Mouse (Mus musculus) liver, postnatal 0 days (tissue): ENCODE measurements around the gene Ankrd34c. TPM values are rescaled to one million over a fixed set of nuclear protein-coding genes. Genes with fewer than 3 reads are reported as not detected.

Experiments
- ATAC-seq: fragments of 200-750 bp; cut with Nextera tagmentation; 2 replicates; pipeline ENCODE4 v1.8.0; 2017; ENCODE audit warnings: mild to moderate bottlenecking, moderate library complexity
- DNase-seq: peaks from one replicate; pipeline ENCODE4 v3.0.0-alpha.2; 2016
- H3K27ac ChIP-seq: fragments of 300-500 bp; sonication (generic); 2 replicates; pipeline ENCODE4 v1.5.1; 2014; ENCODE audit warnings: antibody characterized with exemption, moderate library complexity, mild to moderate bottlenecking, low read depth
- H3K27me3 ChIP-seq: fragments of 300-500 bp; sonication (generic); 2 replicates; pipeline ENCODE4 v1.6.1; 2014; ENCODE audit warnings: low read length, control low read depth, mixed read lengths; ENCODE audit not compliant: insufficient read depth
- H3K36me3 ChIP-seq: fragments of 300-500 bp; sonication (generic); replicated peaks from 2 replicates; pipeline ENCODE4 v1.6.1; 2014; ENCODE audit warnings: mild to moderate bottlenecking, control low read depth, low read length, moderate library complexity, mixed read lengths; ENCODE audit not compliant: insufficient read depth
- H3K4me1 ChIP-seq: fragments of 300-500 bp; sonication (generic); 2 replicates; pipeline ENCODE4 v1.6.1; 2014; ENCODE audit warnings: antibody characterized with exemption, mild to moderate bottlenecking, control low read depth; ENCODE audit not compliant: insufficient read depth
- H3K4me2 ChIP-seq: fragments of 300-500 bp; sonication (generic); 2 replicates; pipeline ENCODE4 v1.6.1; 2014; ENCODE audit warnings: low read depth, mild to moderate bottlenecking, low read length, moderate library complexity, mixed read lengths
- H3K4me3 ChIP-seq: fragments of 300-500 bp; sonication (generic); 2 replicates; pipeline ENCODE4 v1.5.1; 2014; ENCODE audit warnings: low read depth, low read length
- H3K9ac ChIP-seq: fragments of 300-500 bp; sonication (generic); replicated peaks from 2 replicates; pipeline ENCODE4 v1.6.1; 2014; ENCODE audit warnings: mild to moderate bottlenecking, moderate library complexity
- H3K9me3 ChIP-seq: fragments of 300-500 bp; sonication (generic); 2 replicates; pipeline ENCODE4 v1.6.1; 2016; ENCODE audit warnings: mild to moderate bottlenecking, control low read depth, low read length, mixed read lengths
- CTCF ChIP-seq: sonication (generic); IDR thresholded peaks from 2 replicates; pipeline ENCODE4 v1.5.1; 2016; ENCODE audit warnings: antibody characterized with exemption, low read depth
- EP300 ChIP-seq: IDR thresholded peaks from 2 replicates; pipeline ENCODE4 v1.6.1; 2016; ENCODE audit warnings: antibody characterized with exemption, low read depth, mild to moderate bottlenecking
- WGBS: fragments of 180-500 bp; shearing (Covaris S2); extraction: QIAGEN DNeasy Blood & Tissue Kit; methylation state at CpG from one replicate; pipeline ENCODE4 v1.1.7; 2014; ENCODE audit not compliant: insufficient replicate concordance; 5-methylcytosine and 5-hydroxymethylcytosine counted together
- polyA plus RNA-seq: library from polyadenylated mRNA; unstranded; fragments of >200 nt; fragmentation: Nextera tagmentation; extraction: Ambion mirVana; gene quantifications from 2 replicates; pipeline ENCODE4 v1.2.1, GENCODE M21; 2015

Ankrd34c gene
- polyA plus RNA-seq, 1 experiment from 2014 or later, result not detected

DNA sequence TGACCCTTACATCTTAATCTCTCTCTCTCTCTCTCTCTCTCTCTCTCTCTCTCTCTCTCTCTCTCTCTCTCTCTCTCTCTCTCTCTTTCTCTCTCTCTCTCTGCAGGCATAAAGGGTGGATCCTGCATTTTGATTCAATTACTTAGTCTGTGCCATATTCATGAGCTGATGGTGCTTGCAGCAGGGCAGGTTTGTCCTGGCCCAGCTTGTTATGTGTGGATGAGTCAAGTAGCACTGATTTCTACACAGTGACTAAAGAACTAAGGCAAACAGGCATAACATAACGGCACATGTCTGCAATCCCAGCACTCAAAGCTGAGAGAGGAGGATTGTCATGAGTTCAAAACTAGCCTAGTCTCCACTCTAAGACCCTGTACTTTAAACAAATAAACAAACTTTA lies 19.9 kb upstream of the Ankrd34c start:
- no peaks in the 10 kb centered on the region for H3K4me1 ChIP-seq
- H3K4me2 ChIP-seq, result no peak overlapping the region
- DNase-seq, result no peak
- WGBS, result 70% methylated on average over 1 of the region's 1 CpGs
- no peaks in the 10 kb centered on the region for H3K36me3 ChIP-seq
- H3K27ac ChIP-seq, result no peak overlapping the region
- TF ChIP-seq CTCF, result no peak
- H3K4me3 ChIP-seq, result no peak overlapping the region
- H3K9ac ChIP-seq, result no peak overlapping the region
- no peaks in the 10 kb centered on the region for H3K27me3 ChIP-seq
- no peaks in the 10 kb centered on the region for H3K9me3 ChIP-seq
- no peak for ATAC-seq

DNA sequence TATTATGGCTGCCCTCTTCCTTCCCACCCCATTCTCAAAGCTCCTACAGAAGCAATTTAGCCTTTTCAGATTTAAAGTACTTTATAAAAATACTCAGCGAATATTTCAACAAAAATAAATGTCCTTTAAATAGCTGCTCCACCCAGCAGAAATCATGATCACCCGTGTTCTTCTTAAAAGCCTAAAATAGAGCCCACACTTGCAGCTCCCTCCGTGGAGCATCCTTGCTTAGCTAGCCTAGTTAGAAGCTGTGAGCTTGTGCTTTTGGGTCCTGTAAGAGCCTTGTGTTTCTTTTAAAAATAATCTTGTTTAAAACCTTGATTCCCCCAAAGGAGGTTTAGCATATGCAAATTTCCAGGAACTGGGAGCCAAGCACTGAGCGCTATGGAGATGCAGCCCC lies 19.3 kb upstream of the Ankrd34c start:
- no peak for ATAC-seq
- H3K27me3 ChIP-seq, result no peaks in the 10 kb centered on the region

DNA sequence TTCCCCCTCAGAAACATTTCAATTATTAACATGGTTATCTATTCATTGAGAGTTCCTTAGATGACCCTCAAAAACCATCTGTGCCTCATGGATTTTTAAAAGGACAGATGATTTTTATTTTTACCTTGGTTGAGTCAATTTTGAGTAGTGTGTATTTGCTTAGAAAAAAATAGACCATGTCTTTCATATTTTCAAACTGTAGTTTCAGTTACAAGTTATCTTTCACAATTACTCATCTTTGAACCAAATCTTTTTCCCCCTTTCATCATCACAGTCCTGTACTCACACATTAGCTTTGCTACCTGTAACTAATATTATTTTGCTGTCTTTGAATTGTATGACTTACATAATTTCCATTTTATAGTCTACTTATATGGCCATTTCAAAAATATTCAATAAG lies 1.8 kb upstream of the Ankrd34c start:
- Histone ChIP-seq H3K4me3 (no peak overlapping the region), H3K9ac (no peak overlapping the region), H3K4me1 (no peaks in the 10 kb centered on the region), H3K27ac (no peak overlapping the region), H3K9me3 (0 out of 2 replicates have a peak, but pooled peaks cover 2% of the 10 kb centered on the region), H3K27me3 (0 out of 2 replicates have a peak, but pooled peaks cover 6% of the 10 kb centered on the region), H3K4me2 (no peak overlapping the region), H3K36me3 (no peaks in the 10 kb centered on the region)
- no peak for ATAC-seq
- no peak for TF ChIP-seq CTCF
- no peak for TF ChIP-seq EP300
- no peak for DNase-seq

More for the DNA sequence above, 19.3 kb upstream of the Ankrd34c start:
- TF ChIP-seq CTCF (no peak), EP300 (no peak)
- Histone ChIP-seq H3K36me3 (no peaks in the 10 kb centered on the region), H3K9ac (no peak overlapping the region), H3K4me1 (no peaks in the 10 kb centered on the region), H3K4me2 (no peak overlapping the region), H3K27ac (no peak overlapping the region), H3K9me3 (no peaks in the 10 kb centered on the region), H3K4me3 (no peak overlapping the region)
- 40% methylated on average over 4 of the region's 4 CpGs for WGBS
- no peak for DNase-seq

DNA sequence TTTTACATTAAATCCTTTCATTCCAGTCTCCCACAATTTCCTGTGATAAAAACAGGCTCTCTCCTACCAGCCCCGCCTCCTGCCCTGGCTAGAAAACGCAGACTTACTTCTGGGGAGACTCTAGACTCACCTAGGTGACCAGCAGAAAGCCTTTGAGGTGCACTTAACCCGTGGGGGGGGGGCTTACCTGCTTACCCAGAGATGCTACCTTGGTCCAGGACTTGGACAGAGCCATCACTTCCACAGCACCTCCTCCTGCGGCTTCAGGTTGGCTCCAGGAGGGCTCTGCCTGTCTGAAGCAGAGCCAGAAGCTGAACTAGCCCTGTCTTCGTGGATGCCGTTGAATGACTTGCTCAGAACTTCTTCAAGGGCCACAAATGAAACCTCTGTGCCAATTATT lies 387 bp downstream of the Ankrd34c start:
- no peaks in the 10 kb centered on the region for H3K36me3 ChIP-seq
- H3K4me2 ChIP-seq, result no peak overlapping the region
- TF ChIP-seq CTCF (no peak), EP300 (no peak)
- ATAC-seq (no peak), DNase-seq (no peak)
- 0 out of 2 replicates have a peak, but pooled peaks cover 2% of the 10 kb centered on the region for H3K9me3 ChIP-seq
- H3K9ac ChIP-seq, result no peak overlapping the region
- H3K4me1 ChIP-seq, result no peaks in the 10 kb centered on the region
- H3K4me3 ChIP-seq, result no peak overlapping the region
- H3K27ac ChIP-seq, result no peak overlapping the region
- 0 out of 2 replicates have a peak, but pooled peaks cover 6% of the 10 kb centered on the region for H3K27me3 ChIP-seq
- 10% methylated on average over 6 of the region's 6 CpGs for WGBS

DNA sequence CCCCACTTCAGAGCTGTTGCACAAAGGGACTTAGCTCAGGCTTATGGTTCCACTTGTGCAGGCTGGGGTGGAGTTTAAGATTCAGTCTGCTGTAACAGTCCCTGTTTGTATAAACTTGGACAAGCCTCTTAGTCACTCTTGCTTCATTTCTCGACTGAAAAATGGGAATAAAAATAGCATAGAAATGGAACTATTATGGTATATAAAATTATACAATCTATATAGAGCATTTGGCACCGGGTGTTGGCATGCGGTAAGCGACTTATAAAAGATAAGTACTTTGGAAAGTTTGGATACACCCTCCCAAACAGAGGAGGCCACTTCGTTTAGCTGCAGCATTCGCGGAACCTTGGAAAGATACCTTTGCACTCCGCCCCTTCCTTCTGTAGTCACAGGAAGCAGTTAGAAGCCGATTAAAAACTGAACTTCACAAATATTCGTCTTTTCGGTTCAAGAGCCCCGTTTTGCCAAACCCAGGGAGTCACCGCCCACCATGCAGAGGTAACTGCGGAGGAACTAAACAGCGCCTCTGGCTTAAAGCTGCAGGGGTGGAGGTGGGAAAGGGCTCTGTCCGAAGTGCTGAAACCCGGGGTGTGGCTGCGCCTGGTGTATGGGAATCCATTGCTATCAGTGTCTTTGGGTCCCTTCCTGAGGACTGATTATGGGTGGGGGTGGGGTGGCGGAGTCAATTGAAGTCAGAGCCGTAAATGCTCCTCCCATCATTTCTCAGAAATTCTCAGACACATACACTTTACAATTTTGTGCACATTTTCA lies 1.2 kb downstream of the Ankrd34c start:
- no peak overlapping the region for H3K27ac ChIP-seq
- TF ChIP-seq EP300 (no peak), CTCF (no peak)
- no peak for ATAC-seq
- DNase-seq, result peak; percentile 54
- H3K9ac ChIP-seq, result no peak overlapping the region
- H3K4me2 ChIP-seq, result no peak overlapping the region
- H3K9me3 ChIP-seq, result 0 out of 2 replicates have a peak, but pooled peaks cover 2% of the 10 kb centered on the region
- 0 out of 2 replicates have a peak, but pooled peaks cover 6% of the 10 kb centered on the region for H3K27me3 ChIP-seq
- 10% methylated on average over 20 of the region's 20 CpGs for WGBS
- no peak overlapping the region for H3K4me3 ChIP-seq
- H3K4me1 ChIP-seq, result no peaks in the 10 kb centered on the region
- H3K36me3 ChIP-seq, result no peaks in the 10 kb centered on the region

DNA sequence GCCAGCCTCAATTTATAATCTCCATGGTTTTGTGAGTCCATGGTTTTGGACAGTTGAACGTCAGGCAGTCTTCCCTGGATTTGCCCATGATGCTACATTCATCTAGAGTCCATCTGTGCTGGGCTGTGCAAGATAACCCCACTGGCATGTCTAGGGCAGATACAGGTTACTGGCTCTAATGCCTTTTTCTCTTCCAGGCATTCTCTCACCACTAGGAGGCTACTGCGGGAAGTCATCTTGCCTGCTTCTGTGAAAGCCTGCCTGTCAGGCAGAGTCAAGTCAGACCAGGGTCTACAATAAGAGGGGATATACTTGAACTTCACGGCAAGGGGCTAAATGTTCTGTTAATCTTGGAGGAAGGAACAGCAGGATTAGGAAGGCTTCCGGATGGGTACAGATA lies 31.4 kb downstream of the Ankrd34c start:
- peaks cover under 1% of the 10 kb centered on the region; the same call in 1 of the 2 replicates for H3K36me3 ChIP-seq
- no peak overlapping the region for H3K4me3 ChIP-seq
- H3K4me2 ChIP-seq, result no peak overlapping the region
- peak; percentile 61 for TF ChIP-seq CTCF
- no peak for TF ChIP-seq EP300
- ATAC-seq (no peak), DNase-seq (no peak)
- H3K9me3 ChIP-seq, result no peaks in the 10 kb centered on the region
- no peak overlapping the region for H3K27ac ChIP-seq
- no peaks in the 10 kb centered on the region for H3K27me3 ChIP-seq
- WGBS, result 18% methylated on average over 4 of the region's 4 CpGs
- H3K4me1 ChIP-seq, result peaks cover 16% of the 10 kb centered on the region
- H3K9ac ChIP-seq, result no peak overlapping the region
